Mouse (Mus musculus) CD8-positive naive resting alpha-beta T cell, adult 57 days (primary cell): ENCODE measurements around the gene Itpka. TPM values are rescaled to one million over a fixed set of nuclear protein-coding genes. Genes with fewer than 3 reads are reported as not detected.

Experiments used
- total RNA-seq: library from RNA; stranded (reverse); gene quantifications from one replicate; pipeline ENCODE4 v1.2.4, GENCODE M21; 2023

Itpka gene
- total RNA-seq: not detected

GRCm38 (mm10) chr2:119741581-119742411 is at the start of gene Itpka:
Itpka (plus strand) TSS chr2:119742337.

DNA sequence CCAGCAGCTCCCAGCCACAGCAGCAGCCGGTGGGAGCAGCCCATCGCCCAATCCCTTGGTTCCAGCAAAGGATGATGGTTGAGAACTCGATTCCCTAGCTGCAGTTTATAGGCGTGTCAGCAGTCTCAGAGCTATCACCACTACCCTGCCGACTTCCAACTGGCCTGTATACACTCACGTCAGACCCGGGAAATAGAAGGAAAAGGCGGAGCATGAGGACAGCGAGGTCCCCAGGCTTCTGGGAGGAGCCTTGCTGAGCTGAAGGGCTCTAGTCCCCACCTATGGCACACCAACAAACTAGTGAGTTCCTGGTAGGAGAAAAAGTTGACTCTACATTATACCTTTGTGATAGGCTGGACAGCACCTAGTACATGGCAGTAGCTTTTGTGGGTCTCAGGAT is 18.1 kb downstream of the Itpka start, which contains the start of gene Ltk:
Gene Ltk, minus strand, starts transcription at position 181 of the 400 bp plus-strand sequence.

DNA sequence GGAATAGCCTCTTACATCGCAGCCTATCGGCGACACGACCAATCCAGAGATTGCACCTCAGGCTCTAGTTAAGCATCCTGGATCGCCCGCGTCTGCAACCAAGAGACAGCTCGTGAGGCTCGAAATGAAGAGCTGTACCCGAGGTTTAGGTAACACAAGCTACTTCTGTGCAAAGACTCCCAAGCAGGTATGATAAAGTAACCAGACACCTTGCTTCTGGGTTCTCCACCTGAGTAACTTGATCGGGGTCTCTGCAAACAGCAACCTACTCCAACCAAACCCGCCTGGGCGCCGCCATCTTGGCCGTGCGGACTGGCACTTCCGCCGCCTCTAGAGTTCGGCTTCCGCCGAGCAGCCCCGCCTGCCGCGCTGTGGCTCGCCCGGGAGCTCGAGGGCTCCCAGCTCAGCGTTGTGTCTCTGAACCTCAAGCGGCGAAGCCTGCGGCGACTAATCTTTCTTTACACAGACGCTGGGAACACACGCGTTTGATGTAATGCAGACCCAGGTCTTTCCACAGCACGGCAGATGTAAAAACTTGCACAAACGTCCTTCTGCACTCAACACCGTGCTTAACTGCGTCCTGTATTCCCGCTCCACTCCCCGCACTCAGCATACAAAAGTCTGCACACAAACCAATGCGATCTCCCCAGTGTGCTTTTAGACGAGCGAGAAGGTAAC is 45.2 kb downstream of the Itpka start, which contains the start of gene Rpap1:
Gene Rpap1, minus strand, starts transcription at position 332 of the 678 bp plus-strand sequence.

DNA sequence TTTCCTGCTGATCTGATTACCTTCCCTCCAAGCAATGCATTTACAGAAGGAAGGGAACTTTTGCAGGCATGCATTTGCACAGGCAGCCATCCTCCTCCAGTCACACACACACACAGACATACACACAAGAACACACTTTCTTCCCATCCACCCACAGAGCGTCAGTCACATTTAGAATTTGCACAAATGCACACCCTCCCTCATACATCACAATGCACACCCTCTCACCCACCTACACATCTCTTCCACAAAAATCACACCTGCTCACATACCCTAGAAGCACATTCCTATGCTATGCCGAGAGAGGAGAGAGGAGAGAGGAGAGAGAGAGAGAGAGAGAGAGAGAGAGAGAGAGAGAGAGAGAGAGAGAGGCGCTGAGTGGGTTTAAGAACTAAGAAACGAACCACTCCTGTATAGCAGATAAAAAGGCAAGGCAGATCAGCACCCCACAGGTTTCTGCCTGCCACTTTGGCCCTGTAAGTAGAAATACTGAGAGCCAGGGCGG is 55.2 kb downstream of the Itpka start, which contains the start of gene Tyro3:
Gene Tyro3, plus strand, starts transcription at position 455 of the 505 bp plus-strand sequence.

Other genes starting within 250 kb of the Itpka start
- gene Exd1, start 194.7 kb upstream of the Itpka start, total RNA-seq: 0.12 TPM
- 54.7 TPM for gene Chp1, start 194.6 kb upstream of the Itpka start, total RNA-seq
- gene Nusap1, start 124.0 kb upstream of the Itpka start, total RNA-seq: 1.0 TPM
- 0.95 TPM for gene Oip5, start 123.9 kb upstream of the Itpka start, total RNA-seq
- 13.4 TPM for gene Ndufaf1, start 79.5 kb upstream of the Itpka start, total RNA-seq
- gene Rtf1, start 67.3 kb upstream of the Itpka start, total RNA-seq: 56.9 TPM
- gene Ltk, start 18.1 kb downstream of the Itpka start, total RNA-seq: 3.0 TPM
- gene Rpap1, start 45.2 kb downstream of the Itpka start, total RNA-seq: 34.8 TPM
- gene Tyro3, start 55.4 kb downstream of the Itpka start, total RNA-seq: 6.6 TPM
- 81.5 TPM for gene Mga, start 154.9 kb downstream of the Itpka start, total RNA-seq
- 12.2 TPM for gene Mapkbp1, start 230.4 kb downstream of the Itpka start, total RNA-seq